Mouse (Mus musculus) neural tube, embryonic 14.5 days (tissue): ENCODE measurements around the gene Ppy. TPM values are rescaled to one million over a fixed set of nuclear protein-coding genes. Genes with fewer than 3 reads are reported as not detected.

Experiments used
- ATAC-seq: fragments of 200-750 bp; cut with Nextera tagmentation; 2 replicates; pipeline ENCODE4 v1.8.0; 2017; ENCODE audit warnings: low read depth, mild to moderate bottlenecking, moderate TSS enrichment, moderate library complexity
- H3K27ac ChIP-seq: fragments of 300-500 bp; sonication (generic); 2 replicates; pipeline ENCODE4 v1.5.1; 2014; ENCODE audit warnings: low read depth, mild to moderate bottlenecking, control low read depth, low read length, moderate library complexity, mixed read lengths
- H3K27me3 ChIP-seq: fragments of 300-500 bp; sonication (generic); 2 replicates; pipeline ENCODE4 v1.6.1; 2014; ENCODE audit warnings: low read length; ENCODE audit not compliant: control insufficient read depth, insufficient read depth
- H3K36me3 ChIP-seq: fragments of 300-500 bp; sonication (generic); 2 replicates; pipeline ENCODE4 v1.6.1; 2014; ENCODE audit warnings: low read length, mixed read lengths; ENCODE audit not compliant: control insufficient read depth, insufficient read depth
- H3K4me1 ChIP-seq: fragments of 300-500 bp; sonication (generic); 2 replicates; pipeline ENCODE4 v1.6.1; 2014; ENCODE audit warnings: low read length; ENCODE audit not compliant: control insufficient read depth, insufficient read depth
- H3K4me2 ChIP-seq: fragments of 300-500 bp; sonication (generic); 2 replicates; pipeline ENCODE4 v1.6.1; 2014; ENCODE audit warnings: mild to moderate bottlenecking, low read depth, low read length, control low read depth
- H3K4me3 ChIP-seq: fragments of 300-500 bp; sonication (generic); 2 replicates; pipeline ENCODE4 v1.5.1; 2014; ENCODE audit warnings: low read depth, low read length, control low read depth, mixed read lengths
- H3K9ac ChIP-seq: fragments of 300-500 bp; sonication (generic); replicated peaks from 2 replicates; pipeline ENCODE4 v1.6.1; 2014; ENCODE audit warnings: low read depth, mild to moderate bottlenecking, control low read depth, low read length, mixed read lengths
- H3K9me3 ChIP-seq: fragments of 300-500 bp; sonication (generic); 2 replicates; pipeline ENCODE4 v1.6.1; 2016; ENCODE audit warnings: low read length; ENCODE audit not compliant: control insufficient read depth
- WGBS: fragments of 180-500 bp; shearing (Covaris S2); extraction: QIAGEN DNeasy Blood & Tissue Kit; methylation state at CpG from one replicate; pipeline ENCODE4 v1.1.7; 2014; 5-methylcytosine and 5-hydroxymethylcytosine counted together
- polyA plus RNA-seq: library from polyadenylated mRNA; unstranded; fragments of >200 nt; fragmentation: Nextera tagmentation; extraction: Ambion mirVana; gene quantifications from 2 replicates; pipeline ENCODE4 v1.2.1, GENCODE M21; 2014

The Ppy gene
- polyA plus RNA-seq, 1 experiment from 2014 or later = not detected

DNA sequence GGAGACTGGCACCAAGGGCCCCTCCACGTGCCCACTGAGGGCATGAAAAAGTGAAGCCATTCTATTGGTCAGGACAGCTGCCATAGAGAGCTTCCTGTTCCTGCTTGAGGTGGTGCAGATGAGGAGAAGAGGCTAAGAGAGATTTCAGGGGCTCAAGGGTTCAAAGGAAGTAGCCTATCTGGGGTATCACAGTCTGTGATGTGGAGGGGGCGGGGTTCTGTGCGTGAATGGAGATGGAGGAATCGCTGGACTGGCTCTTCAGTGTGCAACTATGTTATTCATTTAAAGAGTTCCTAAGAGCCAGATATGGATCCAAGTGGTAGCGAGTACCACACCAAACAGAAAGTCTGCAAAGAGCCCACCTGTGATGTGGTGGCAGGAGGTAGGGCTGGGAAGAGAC, 4.7 kb downstream of the Ppy start:
- Histone ChIP-seq H3K4me2 (peak overlapping the region; percentile 35; the same call in 1 of the 2 replicates), H3K27ac (no peak overlapping the region), H3K4me3 (no peak overlapping the region), H3K9me3 (no peaks in the 10 kb centered on the region), H3K36me3 (no peaks in the 10 kb centered on the region), H3K27me3 (peaks cover 3% of the 10 kb centered on the region; the same call in 1 of the 2 replicates), H3K4me1 (0 out of 2 replicates have a peak, but pooled peaks cover 3% of the 10 kb centered on the region), H3K9ac (no peak overlapping the region)
- 0 out of 2 replicates have a peak, but pooled peaks have one; percentile 11 for ATAC-seq
- WGBS = 78% methylated on average over 5 of the region's 5 CpGs

DNA sequence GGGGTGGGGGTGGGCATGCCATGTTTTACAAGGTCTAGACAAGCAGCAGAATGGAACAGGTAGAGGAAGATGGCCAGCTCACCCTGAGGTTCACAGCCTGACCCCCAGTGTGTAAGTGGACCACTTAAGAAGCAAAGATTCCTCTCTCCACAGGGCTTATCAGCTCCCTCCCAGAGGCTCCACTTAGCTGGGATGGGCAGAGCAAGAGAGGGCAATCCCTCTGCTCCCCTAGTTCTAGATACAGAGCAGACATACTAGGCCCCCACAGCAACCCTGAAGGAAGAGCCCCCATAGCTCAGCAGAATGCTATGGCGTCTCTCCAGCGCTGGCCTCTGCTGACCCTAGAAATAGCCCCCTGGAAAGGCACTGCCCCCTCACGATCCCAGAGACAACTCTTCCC, 5.4 kb downstream of the Ppy start:
- no peak for ATAC-seq
- Histone ChIP-seq H3K27ac (no peak overlapping the region), H3K9me3 (no peaks in the 10 kb centered on the region), H3K4me1 (0 out of 2 replicates have a peak, but pooled peaks cover 3% of the 10 kb centered on the region), H3K36me3 (no peaks in the 10 kb centered on the region), H3K4me2 (no peak overlapping the region), H3K27me3 (peaks cover 3% of the 10 kb centered on the region; the same call in 1 of the 2 replicates), H3K4me3 (no peak overlapping the region), H3K9ac (no peak overlapping the region)
- 79% methylated on average over 3 of the region's 3 CpGs for WGBS

DNA sequence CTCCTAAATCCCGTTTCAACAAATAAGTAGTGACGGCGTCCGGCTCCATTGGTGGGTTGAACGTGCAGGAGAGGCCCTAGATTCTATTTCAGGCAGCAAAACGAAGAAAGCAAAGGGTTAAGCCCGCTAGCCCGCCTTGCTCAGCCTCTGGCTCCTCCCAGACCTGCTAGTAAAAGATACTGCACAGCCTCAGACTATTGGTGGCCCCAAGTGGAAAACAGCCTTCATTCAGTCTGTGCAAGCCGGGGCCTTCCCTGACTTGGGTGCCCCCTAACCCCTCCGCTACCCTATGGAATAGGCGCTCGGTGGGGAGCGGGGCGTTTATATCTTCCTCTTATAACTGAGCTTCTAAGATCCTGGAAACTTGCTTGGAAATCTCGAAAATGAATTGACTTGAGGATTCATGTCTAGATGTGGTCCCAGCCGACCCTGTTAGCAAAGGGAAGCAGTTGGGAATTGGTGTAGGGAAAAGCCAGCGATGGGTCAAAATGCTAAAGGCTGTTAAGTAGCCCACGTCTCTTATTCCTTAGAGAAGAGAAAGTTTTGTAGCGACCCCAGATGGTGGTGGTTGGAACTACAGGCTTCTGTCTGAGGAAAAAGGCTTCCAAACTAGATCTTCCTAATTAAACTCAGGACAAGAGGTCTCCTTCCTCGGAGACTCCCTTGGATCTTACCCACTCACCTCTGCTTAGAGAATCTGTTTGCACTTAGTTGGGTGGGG, 11.9 kb downstream of the Ppy start:
- Histone ChIP-seq H3K9ac (peak overlapping the region; percentile 71; the same call in 1 of the 2 replicates), H3K27ac (peak overlapping the region; percentile 98), H3K4me3 (peak overlapping the region; percentile 56), H3K9me3 (no peaks in the 10 kb centered on the region), H3K4me2 (peak overlapping the region; percentile 72), H3K27me3 (no peaks in the 10 kb centered on the region), H3K4me1 (0 out of 2 replicates have a peak, but pooled peaks cover 3% of the 10 kb centered on the region), H3K36me3 (no peaks in the 10 kb centered on the region)
- under 1% methylated on average over 20 of the region's 20 CpGs for WGBS
- peak; percentile 54 for ATAC-seq

GRCm38 (mm10) chr11:102087931-102088898, 12.9 kb downstream of the Ppy start, which contains the start of gene Mpp2:
Gene Mpp2, minus strand, starts transcription at chr11:102088515.
- H3K36me3 ChIP-seq = no peaks in the 10 kb centered on the region
- peak; percentile 66 for ATAC-seq
- H3K9ac ChIP-seq = peak within 1 kb of the TSS; percentile 71
- peaks cover 4% of the 10 kb centered on the region for H3K4me1 ChIP-seq
- H3K27me3 ChIP-seq = no peaks in the 10 kb centered on the region
- peak within 1 kb of the TSS; percentile 56 for H3K4me3 ChIP-seq
- no peaks in the 10 kb centered on the region for H3K9me3 ChIP-seq
- peak within 1 kb of the TSS; percentile 98 for H3K27ac ChIP-seq
- peak within 1 kb of the TSS; percentile 72 for H3K4me2 ChIP-seq
- WGBS = under 1% methylated on average over 49 of the region's 49 CpGs

- no peaks in the 10 kb centered on the region for H3K9me3 ChIP-seq
- peak overlapping the region; percentile 71 for H3K9ac ChIP-seq
- peak overlapping the region; percentile 72 for H3K4me2 ChIP-seq
- H3K36me3 ChIP-seq = no peaks in the 10 kb centered on the region
- peak overlapping the region; percentile 98 for H3K27ac ChIP-seq
- H3K4me3 ChIP-seq = peak overlapping the region; percentile 56
- H3K4me1 ChIP-seq = peaks cover 12% of the 10 kb centered on the region
- ATAC-seq = peak; percentile 79
- no peaks in the 10 kb centered on the region for H3K27me3 ChIP-seq
- under 1% methylated on average over 37 of the region's 39 CpGs for WGBS
Measured at GRCm38 (mm10) chr11:102087081-102087751, 13.9 kb downstream of the Ppy start.

GRCm38 (mm10) chr11:102086331-102086730, 14.8 kb downstream of the Ppy start:
- no peak for ATAC-seq
- H3K27me3 ChIP-seq = no peaks in the 10 kb centered on the region
- WGBS = 5% methylated on average over 3 of the region's 3 CpGs
- H3K4me1 ChIP-seq = peaks cover 12% of the 10 kb centered on the region
- H3K27ac ChIP-seq = peak overlapping the region; percentile 98
- peak overlapping the region; percentile 56 for H3K4me3 ChIP-seq
- H3K4me2 ChIP-seq = peak overlapping the region; percentile 72
- no peaks in the 10 kb centered on the region for H3K9me3 ChIP-seq
- H3K36me3 ChIP-seq = no peaks in the 10 kb centered on the region
- peak overlapping the region; percentile 71 for H3K9ac ChIP-seq

DNA sequence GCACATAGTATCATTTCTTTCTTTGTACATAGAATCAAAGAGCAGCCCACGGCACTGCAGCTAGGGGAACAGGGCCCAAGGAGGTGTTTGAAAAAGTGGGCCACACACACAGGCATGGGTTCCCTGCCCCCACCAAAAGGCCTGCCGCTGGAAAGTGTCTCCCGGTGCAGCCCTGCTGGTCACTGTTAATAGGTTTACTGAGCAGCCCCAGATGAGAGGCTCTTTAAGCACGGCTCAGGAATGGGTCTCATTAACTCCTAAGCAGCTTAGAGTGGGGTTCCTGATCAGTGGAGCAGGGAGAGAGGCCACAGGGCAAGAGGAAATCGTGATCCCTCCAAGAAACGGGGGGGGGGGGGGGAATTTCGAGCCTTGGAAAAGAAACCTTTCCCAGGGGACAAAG, 17.0 kb downstream of the Ppy start:
- Histone ChIP-seq H3K36me3 (no peaks in the 10 kb centered on the region; the same call in 1 of the 2 replicates), H3K9me3 (no peaks in the 10 kb centered on the region), H3K4me2 (no peak overlapping the region), H3K4me3 (no peak overlapping the region), H3K27me3 (no peaks in the 10 kb centered on the region), H3K4me1 (peaks cover 9% of the 10 kb centered on the region), H3K27ac (no peak overlapping the region), H3K9ac (no peak overlapping the region)
- ATAC-seq = no peak
- 59% methylated on average over 7 of the region's 7 CpGs for WGBS

DNA sequence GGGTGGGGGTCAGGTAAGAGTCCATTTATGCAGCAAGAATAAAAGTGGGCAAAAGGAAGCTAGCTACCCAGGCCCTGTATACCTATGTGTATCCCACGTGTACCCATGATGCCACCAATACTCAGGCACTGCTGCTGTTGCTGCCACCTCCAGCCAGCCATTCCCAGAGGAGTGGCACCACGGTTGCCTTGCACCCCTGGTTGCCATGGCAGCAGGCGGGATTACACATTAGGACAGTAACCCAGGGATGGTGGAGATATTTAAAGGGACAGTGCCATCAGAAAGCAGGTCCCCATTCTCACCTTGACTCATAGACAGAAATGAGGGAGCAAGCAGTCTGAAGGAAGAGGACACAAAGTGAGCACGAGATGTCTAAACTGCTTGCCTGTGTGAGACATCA, 17.9 kb downstream of the Ppy start:
- H3K4me3 ChIP-seq = no peak overlapping the region
- H3K9me3 ChIP-seq = no peaks in the 10 kb centered on the region
- no peaks in the 10 kb centered on the region; the same call in 1 of the 2 replicates for H3K36me3 ChIP-seq
- no peaks in the 10 kb centered on the region for H3K27me3 ChIP-seq
- no peak overlapping the region for H3K27ac ChIP-seq
- peaks cover 9% of the 10 kb centered on the region for H3K4me1 ChIP-seq
- no peak overlapping the region for H3K9ac ChIP-seq
- 48% methylated on average over 4 of the region's 4 CpGs for WGBS
- peak overlapping the region; percentile 61; the same call in 1 of the 2 replicates for H3K4me2 ChIP-seq
- no peak for ATAC-seq
